Mouse (Mus musculus) ES-Bruce4 (cell line): ENCODE results near the gene Igsf8. TPM values are rescaled to one million over a fixed set of nuclear protein-coding genes. Genes with fewer than 3 reads are reported as not detected.

Experiments
- H3K27ac ChIP-seq: 2 replicates; pipeline ENCODE4 v1.5.1; 2012; ENCODE audit warnings: low read length, inconsistent platforms; ENCODE audit not compliant: insufficient read depth
- H3K27me3 ChIP-seq: 2 replicates; pipeline ENCODE4 v1.6.1; 2012; ENCODE audit warnings: mild to moderate bottlenecking, low read length, inconsistent platforms; ENCODE audit not compliant: control insufficient read depth, poor library complexity, insufficient read depth, severe bottlenecking
- H3K36me3 ChIP-seq: 2 replicates; pipeline ENCODE4 v1.6.1; 2012; ENCODE audit warnings: inconsistent platforms, mild to moderate bottlenecking, low read length, moderate library complexity; ENCODE audit not compliant: control insufficient read depth, poor library complexity, insufficient read depth, severe bottlenecking
- H3K4me1 ChIP-seq: one replicate; pipeline ENCODE4 v1.8.1; 2011; ENCODE audit warnings: low read length; ENCODE audit not compliant: control insufficient read depth, insufficient read depth
- H3K4me3 ChIP-seq: 2 replicates; pipeline ENCODE4 v1.5.1; 2011; ENCODE audit warnings: low read depth, mild to moderate bottlenecking, low read length
- H3K9ac ChIP-seq: 2 replicates; pipeline ENCODE4 v1.6.1; 2012; ENCODE audit warnings: low read depth, mild to moderate bottlenecking, inconsistent platforms; ENCODE audit not compliant: poor library complexity, severe bottlenecking
- H3K9me3 ChIP-seq: replicated peaks from 2 replicates; pipeline ENCODE4 v1.6.1; 2012; ENCODE audit warnings: mild to moderate bottlenecking, low read length, inconsistent platforms; ENCODE audit not compliant: control insufficient read depth, poor library complexity, insufficient read depth, severe bottlenecking
- CTCF ChIP-seq: IDR thresholded peaks from one replicate; pipeline ENCODE4 v1.8.1; 2011; ENCODE audit warnings: low read depth, low read length
- EP300 ChIP-seq: IDR thresholded peaks from 2 replicates; pipeline ENCODE4 v1.6.1; 2011; ENCODE audit warnings: low read depth, low read length; ENCODE audit not compliant: insufficient read depth
- POLR2A ChIP-seq: IDR thresholded peaks from one replicate; pipeline ENCODE4 v1.8.1; 2011; ENCODE audit warnings: low read length; ENCODE audit not compliant: insufficient read depth
- polyA plus RNA-seq: library from polyadenylated mRNA; stranded (reverse); fragments of >200 nt; gene quantifications from 2 replicates; pipeline ENCODE4 v1.2.4, GENCODE M21; 2011; ENCODE audit warnings: low read depth; ENCODE audit not compliant: missing spikeins, insufficient read depth, insufficient read length

Gene Igsf8
- polyA plus RNA-seq, 1 experiment = 35.4 TPM

DNA sequence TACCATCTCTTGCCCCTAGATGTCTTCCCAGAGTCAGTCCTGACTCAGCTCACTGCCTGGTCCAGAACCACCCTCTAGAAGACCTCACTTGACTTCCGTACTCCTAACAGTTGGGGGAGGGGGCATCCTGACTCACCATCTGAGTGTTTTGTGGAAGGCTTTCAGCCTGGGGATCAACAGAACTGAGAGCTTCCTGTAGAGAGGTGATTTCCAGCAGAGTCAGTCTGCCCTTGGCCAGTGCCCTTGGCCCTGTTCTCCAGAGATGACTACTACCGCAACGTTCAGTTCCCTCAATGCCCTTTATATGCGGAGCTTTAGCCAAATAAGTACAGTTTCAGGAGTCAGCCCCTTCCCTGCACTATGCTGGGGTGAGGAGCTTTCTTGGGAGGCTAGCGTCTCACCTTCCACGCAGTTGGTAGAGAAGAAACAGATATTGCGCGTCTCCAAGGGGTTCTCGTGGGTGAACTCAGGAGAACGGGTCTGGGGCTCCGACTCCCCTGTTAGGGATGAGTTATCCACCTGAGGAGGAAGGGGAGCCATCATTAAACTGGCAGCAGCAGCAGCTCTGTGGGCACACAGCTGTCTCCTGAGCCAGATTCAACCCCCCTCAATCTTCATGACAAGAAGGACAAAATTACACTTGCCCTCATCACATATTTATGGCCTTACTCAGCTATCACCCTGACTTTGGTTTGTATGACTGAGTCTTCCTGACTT lies 27.6 kb downstream of the Igsf8 start:
- Histone ChIP-seq H3K27me3 (no peaks in the 10 kb centered on the region), H3K36me3 (no peaks in the 10 kb centered on the region), H3K4me1 (no peaks in the 10 kb centered on the region), H3K9ac (no peak overlapping the region), H3K27ac (no peak overlapping the region), H3K9me3 (no peaks in the 10 kb centered on the region), H3K4me3 (no peak overlapping the region)
- TF ChIP-seq CTCF (no peak), POLR2A (no peak), EP300 (no peak)

- H3K4me1 ChIP-seq = no peaks in the 10 kb centered on the region
- H3K27ac ChIP-seq = no peak overlapping the region
- no peaks in the 10 kb centered on the region for H3K27me3 ChIP-seq
- no peak for TF ChIP-seq POLR2A
- no peak for TF ChIP-seq CTCF
- TF ChIP-seq EP300 = no peak
- H3K36me3 ChIP-seq = no peaks in the 10 kb centered on the region
- H3K9ac ChIP-seq = no peak overlapping the region
- no peak overlapping the region for H3K4me3 ChIP-seq
- no peaks in the 10 kb centered on the region for H3K9me3 ChIP-seq
Measured at GRCm38 (mm10) chr1:172289617-172289946, 28.1 kb downstream of the Igsf8 start.

- H3K36me3 ChIP-seq = no peaks in the 10 kb centered on the region
- no peaks in the 10 kb centered on the region for H3K9me3 ChIP-seq
- H3K4me3 ChIP-seq = no peak overlapping the region
- H3K27ac ChIP-seq = no peak overlapping the region
- no peaks in the 10 kb centered on the region for H3K27me3 ChIP-seq
- H3K9ac ChIP-seq = no peak overlapping the region
- peaks cover 2% of the 10 kb centered on the region for H3K4me1 ChIP-seq
- TF ChIP-seq CTCF = no peak
- TF ChIP-seq EP300 = no peak
- TF ChIP-seq POLR2A = no peak
Measured at GRCm38 (mm10) chr1:172292880-172293279, 31.4 kb downstream of the Igsf8 start.

GRCm38 (mm10) chr1:172293449-172293848 lies 32.0 kb downstream of the Igsf8 start:
- H3K9me3 ChIP-seq = no peaks in the 10 kb centered on the region
- no peak overlapping the region for H3K27ac ChIP-seq
- TF ChIP-seq POLR2A = no peak
- TF ChIP-seq EP300 = no peak
- no peak for TF ChIP-seq CTCF
- H3K4me3 ChIP-seq = no peak overlapping the region
- H3K9ac ChIP-seq = no peak overlapping the region
- H3K4me1 ChIP-seq = peaks cover 2% of the 10 kb centered on the region
- no peaks in the 10 kb centered on the region for H3K36me3 ChIP-seq
- H3K27me3 ChIP-seq = no peaks in the 10 kb centered on the region

- no peak overlapping the region for H3K9ac ChIP-seq
- H3K9me3 ChIP-seq = no peaks in the 10 kb centered on the region
- H3K27me3 ChIP-seq = no peaks in the 10 kb centered on the region
- no peak overlapping the region for H3K4me3 ChIP-seq
- no peaks in the 10 kb centered on the region for H3K36me3 ChIP-seq
- H3K4me1 ChIP-seq = peaks cover 8% of the 10 kb centered on the region
- H3K27ac ChIP-seq = no peak overlapping the region
- TF ChIP-seq EP300 (no peak), POLR2A (no peak), CTCF (no peak)
Measured at GRCm38 (mm10) chr1:172295751-172296197, 34.3 kb downstream of the Igsf8 start.

DNA sequence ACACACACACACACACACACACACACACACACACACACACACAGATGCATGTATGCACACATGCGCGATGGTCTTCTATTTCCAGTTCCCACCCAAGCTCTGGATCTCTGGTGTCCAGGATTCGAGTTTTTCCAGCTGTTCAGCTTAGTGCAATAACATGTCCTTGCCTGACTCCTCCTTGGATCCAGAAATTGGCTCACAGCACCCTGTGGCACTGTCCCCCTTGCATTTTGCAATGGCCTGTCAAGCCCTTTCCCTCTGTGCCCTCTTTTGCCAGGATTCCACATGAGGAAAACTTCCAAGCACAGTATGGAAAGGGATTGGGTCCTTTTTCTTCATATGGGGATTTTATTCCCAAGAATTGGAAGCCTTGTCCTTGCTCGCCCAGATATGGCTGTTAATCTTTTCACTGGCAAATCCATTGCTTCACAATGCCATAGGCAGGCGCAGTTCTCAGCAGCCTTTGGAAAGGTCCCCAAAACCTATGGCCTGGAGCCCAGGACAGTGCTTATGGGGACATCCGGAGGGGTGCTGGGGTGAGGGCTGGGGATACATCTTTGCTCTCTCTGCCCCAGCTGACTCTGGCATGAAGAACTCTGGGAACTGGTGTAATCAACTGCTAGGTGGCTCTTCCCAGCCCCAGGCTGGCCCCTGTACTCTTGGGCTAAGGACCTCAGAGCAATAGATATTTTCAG lies 35.5 kb downstream of the Igsf8 start:
- Histone ChIP-seq H3K36me3 (no peaks in the 10 kb centered on the region), H3K27me3 (no peaks in the 10 kb centered on the region), H3K4me3 (no peak overlapping the region), H3K9me3 (no peaks in the 10 kb centered on the region), H3K4me1 (peaks cover 8% of the 10 kb centered on the region), H3K9ac (no peak overlapping the region), H3K27ac (no peak overlapping the region)
- TF ChIP-seq CTCF = no peak
- TF ChIP-seq EP300 = no peak
- TF ChIP-seq POLR2A = no peak
